Mouse (Mus musculus) gastrocnemius, adult 18-20 months (tissue): ENCODE data around the gene Arhgap27. TPM values are rescaled to one million over a fixed set of nuclear protein-coding genes. Genes with fewer than 3 reads are reported as not detected.
"Not testable (repeated sequence)": the region's sequence is repeated elsewhere in the genome, so short reads cannot be mapped to it uniquely, and the experiment has no call there.

ENCODE experiments used
- DNase-seq: peaks from one replicate; pipeline ENCODE4 v3.0.0; 2021; ENCODE audit warnings: low spot score
- total RNA-seq, 2 experiments: library from RNA; stranded (reverse); gene quantifications; 2 replicates each; pipeline ENCODE4 v1.2.3; 2021

The Arhgap27 gene
- total RNA-seq, 2 experiments from 2014 or later: 6.1 to 6.8 TPM

DNA sequence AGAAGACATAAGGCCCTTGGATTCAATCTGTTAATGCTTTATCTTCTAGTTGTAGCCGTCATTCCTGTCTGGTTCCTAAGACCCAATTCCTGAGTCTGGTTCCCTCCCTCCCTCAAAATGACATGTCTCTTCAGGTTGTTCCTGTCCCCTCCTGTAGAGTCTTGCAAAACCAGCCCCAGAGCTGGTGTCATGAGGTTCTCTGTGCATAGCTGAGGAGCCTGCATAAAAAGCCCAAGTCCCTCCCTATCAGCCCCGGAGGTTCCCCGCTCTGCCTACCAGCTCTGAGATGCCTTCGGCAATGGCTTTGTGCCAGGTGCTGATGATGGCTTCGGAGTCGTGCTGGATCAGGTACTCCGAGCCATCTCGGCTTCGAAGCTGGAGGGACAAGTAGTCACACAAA lies 28.6 kb downstream of the Arhgap27 start:
- no peak for DNase-seq

DNA sequence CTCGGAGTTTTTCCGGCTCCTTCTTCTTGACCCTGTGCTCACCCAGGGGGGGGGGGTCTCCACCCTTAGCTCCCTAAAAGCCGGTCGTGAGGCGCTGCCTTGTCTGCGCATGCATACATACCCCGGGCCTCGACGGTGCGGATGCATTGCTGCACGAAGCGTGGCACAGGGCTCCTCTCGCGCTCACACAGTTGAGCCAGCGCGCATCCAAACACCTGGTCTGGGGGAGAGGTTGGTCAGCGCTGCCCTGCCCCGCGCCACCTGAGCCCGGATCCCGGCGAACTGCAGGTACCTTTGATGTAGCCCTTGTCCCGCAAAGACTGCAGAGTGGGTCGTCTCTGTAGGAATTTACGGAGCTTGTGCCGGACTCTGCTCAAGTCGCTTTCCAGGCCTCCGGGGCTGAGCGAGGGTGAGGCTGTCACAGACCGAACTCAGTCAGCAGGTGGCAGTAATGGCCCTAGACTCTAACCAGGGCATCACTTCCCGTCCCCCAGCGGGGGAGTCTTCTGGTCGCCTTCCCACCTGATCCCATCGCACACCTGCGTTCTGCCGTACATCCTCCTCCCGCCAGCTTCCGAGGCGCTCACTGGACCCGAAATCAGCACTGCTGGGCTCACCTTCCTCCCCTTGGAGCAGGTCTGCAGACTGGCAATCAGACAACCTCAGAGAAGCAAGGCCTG lies 29.6 kb downstream of the Arhgap27 start:
- peak; percentile 47 for DNase-seq

GRCm38 (mm10) chr11:103332890-103333651 lies 30.4 kb downstream of the Arhgap27 start:
- DNase-seq: no peak

- peak; percentile 88 for DNase-seq
Observed at GRCm38 (mm10) chr11:103332186-103332889, 31.2 kb downstream of the Arhgap27 start.

- no peak for DNase-seq
Observed at GRCm38 (mm10) chr11:103331502-103332185, 31.8 kb downstream of the Arhgap27 start.

DNA sequence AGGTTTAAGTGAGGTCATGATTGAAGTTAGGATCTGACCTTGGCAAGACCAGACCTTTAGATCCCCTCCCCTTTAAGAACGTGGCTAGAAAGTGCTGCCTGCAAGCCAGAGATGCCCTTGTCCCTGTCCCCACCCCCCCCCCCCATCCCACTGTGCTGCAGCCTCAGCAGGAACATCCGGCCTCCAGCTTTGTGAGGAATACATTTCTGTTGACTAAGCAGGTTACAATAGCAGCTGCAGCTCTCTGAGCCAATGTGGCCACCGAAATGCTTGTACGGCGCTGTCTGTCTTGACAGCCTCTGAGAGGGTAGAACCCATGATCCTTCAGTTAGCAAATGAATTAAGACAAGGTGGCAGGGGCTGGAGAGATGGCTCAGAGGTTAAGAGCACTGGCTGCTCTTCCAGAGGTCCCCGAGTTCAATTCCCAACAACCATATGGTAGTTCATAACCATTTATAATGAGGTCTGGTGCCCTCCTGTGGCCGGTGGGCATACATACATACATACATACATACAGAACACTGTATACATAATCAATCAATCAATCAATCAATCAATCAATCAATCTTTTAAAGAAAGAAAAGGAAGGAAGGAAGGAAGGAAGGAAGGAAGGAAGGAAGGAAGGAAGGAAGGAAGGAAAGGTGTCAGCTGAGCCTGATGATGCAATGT lies 32.7 kb downstream of the Arhgap27 start:
- no peak for DNase-seq

- peak; percentile 78 for DNase-seq
Observed at GRCm38 (mm10) chr11:103326950-103327349, 36.5 kb downstream of the Arhgap27 start.

GRCm38 (mm10) chr11:103325172-103325571 lies 38.3 kb downstream of the Arhgap27 start:
- peak; percentile 69 for DNase-seq

- DNase-seq: no peak
Observed at GRCm38 (mm10) chr11:103324723-103325122, 38.8 kb downstream of the Arhgap27 start.

GRCm38 (mm10) chr11:103322832-103323231 lies 40.7 kb downstream of the Arhgap27 start:
- DNase-seq: not testable (repeated sequence)

DNA sequence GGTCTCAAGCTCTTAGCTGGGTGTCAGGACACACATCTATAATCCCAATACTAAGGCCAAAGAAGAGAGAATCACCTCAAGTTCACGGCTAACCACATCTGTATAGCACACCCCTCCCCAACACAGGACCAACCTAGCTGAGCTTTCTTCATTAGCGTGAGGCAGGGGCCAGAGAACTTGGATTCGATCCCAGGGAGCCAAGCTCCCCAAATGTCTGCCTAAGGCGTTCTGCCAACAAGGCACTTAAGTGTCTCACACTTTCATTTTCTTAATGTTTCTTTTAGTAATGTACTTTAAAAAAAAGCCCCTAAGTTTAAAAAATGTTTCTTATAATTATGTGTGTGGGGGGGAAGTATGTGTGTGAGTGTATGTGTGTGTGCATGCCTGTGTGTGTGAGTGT lies 42.8 kb downstream of the Arhgap27 start:
- DNase-seq: no peak

- DNase-seq: no peak
Observed at GRCm38 (mm10) chr11:103320196-103320595, 43.3 kb downstream of the Arhgap27 start.

DNA sequence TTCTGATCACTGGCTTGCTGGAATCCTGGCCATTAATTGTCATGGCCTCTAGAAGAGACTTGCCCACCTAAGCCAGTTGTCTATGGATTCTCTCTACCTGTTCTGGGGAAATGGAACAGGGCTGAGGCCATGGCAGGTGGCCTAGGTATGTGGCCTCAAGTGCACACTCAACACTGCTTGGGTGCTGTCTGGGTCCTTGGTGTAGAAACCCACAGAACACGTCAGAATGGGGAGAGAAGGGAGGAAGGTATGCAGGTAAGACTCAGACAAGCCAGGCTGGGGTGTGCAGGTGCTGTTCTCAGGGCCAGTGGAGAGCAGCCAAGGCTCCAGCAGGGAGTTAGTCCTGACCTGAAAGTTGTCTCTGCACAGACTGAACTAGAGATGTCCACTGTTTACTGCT lies 45.5 kb downstream of the Arhgap27 start:
- no peak for DNase-seq

DNA sequence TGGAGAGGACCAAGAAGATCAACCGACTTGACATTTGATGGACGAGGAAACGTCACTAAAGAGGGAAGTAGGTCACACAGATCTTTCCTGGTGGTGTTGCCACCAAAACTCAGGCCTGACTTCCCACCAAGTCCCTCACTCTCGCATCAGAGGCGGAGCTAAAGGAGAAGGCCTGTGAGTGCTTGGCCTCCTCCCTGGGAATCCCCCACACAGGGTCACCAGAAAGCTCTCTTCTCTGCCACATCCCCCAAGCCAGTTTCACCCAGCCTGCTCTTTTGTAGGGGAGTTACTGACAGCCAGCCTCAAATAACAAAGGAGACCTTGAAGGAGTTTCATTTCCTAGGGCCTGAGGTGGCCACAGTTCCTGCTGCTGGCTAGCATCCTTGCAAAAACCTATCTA lies 48.1 kb downstream of the Arhgap27 start:
- no peak for DNase-seq

DNA sequence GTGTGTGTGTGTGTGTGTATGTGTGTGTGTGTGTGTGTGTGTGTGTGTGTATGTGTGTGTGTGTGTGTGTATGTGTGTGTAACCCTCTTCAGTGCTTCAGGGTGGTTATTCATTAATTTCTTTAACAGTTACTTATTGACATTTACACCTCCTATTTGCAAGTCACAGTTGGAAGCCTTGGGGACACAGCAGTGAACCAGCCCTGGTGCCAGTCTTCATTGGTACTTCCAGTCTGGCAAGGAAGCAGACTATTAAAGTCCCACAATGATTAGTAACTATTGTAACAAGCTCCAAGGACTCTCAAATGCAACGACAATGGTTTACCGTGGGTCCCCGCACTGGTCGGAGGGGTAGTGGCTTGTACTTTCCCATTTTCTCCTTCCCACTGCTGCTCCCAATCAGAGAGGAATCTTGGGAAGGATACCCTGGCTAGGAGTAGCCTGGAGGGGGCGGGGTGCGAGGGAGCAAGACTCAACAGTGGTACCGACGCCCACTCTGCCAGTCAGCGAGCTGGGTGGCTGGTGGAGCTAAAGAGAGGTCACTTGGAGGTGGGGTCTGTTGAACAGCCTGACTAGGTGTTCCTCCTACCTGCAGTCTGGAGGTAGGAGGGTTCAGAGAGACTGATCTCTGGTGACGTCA lies 48.6 kb downstream of the Arhgap27 start:
- DNase-seq: no peak

DNA sequence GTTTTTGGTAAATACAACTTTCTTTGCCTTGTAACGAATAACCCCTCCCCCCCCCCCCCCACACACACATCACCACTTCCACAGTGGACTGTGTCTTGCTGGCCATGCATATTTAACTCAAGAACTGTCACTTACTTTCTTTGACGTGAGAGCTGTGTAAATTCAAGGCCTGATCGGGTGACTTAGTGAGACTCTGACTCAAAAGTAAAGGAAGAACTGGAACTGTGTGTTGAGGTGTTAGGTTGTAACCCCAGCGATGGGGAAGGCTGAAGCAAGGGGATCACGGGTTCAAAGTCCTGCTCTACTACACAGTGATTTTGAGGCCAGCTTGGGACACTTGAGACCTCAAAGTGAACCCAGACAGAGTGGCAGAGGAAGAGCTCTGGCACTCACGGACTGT lies 50.0 kb downstream of the Arhgap27 start:
- DNase-seq: no peak

- DNase-seq: no peak
Observed at GRCm38 (mm10) chr11:103312655-103313255, 50.7 kb downstream of the Arhgap27 start.

DNA sequence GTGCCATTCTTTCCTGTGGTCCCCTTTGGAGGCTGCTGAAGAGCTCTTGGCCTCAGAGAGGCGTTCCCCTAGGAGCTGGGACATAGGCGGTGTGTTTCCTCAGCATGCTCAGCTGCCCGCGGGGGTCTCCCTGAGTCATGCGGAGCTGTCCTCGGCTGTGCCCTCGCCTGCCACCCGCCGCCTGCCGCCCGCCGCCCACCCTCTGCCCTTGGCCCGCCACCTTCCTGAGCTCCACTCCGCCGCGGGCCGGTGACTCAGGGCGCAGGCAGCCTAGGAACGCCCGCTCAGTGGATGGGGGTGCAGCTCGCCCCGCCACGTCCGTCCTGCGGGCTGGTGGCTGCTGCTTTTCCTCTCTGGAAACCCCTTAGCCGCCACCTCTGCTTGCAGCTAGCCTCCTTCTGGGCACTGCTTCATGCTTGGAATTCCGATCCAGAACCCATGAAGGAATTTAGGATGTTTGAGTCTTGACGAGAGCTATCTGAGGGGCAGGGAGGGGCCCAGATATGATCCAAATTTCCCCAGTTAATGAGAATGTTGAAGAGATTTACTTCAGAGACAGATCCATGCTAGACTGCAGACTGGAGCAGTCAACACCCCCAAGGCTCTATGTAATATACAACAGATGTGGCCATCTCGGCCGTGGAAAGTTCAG lies 51.4 kb downstream of the Arhgap27 start:
- peak; percentile 43 for DNase-seq

GRCm38 (mm10) chr11:103309956-103310574 lies 53.4 kb downstream of the Arhgap27 start:
- DNase-seq: no peak
